Mouse (Mus musculus): Measurements from ENCODE around the gene B4galnt4.

GRCm38 (mm10) chr7:141092051-141092735 is 31.3 kb downstream of the B4galnt4 start:
- TF ChIP-seq CTCF (IDR thresholded peaks at IDR 0.05; ENCODE audit: low read depth, low read length) (peak; percentile 66), POLR2A (IDR thresholded peaks at IDR 0.05; ENCODE audit: insufficient read depth, low read length) (peak; percentile 23)

All from ES-Bruce4 (cell line).